Mouse (Mus musculus): ENCODE measurements around the gene Sec22c.

DNA sequence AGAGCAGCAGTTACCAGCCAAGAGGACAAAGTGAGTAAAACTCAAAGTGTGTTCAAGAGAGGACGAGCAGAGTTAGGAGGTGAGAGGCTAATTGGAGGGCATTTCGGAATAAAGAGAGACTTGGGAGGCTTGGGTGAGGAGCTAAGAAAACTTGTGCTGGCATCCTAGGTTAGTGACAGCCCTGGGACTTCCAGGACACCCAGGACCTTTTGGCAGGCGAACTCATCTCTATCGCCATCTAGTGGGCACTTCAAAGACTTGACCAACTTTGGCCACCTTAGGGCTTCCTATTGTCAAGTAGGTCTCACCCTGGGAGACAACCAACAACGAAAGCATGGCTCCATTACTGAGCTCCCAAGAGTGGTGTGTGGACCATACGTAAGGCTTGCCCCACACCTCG is 34.0 kb downstream of the Sec22c start:
- peak; percentile 78 for TF ChIP-seq CTCF (IDR thresholded peaks at IDR 0.05; ENCODE audit: insufficient read depth, low read length)
- TF ChIP-seq POLR2A (IDR thresholded peaks at IDR 0.05; ENCODE audit: borderline replicate concordance, extremely low read depth, low read depth, low read length), result no peak
